Mouse (Mus musculus) heart, embryonic 10.5 days (tissue): ENCODE results near the gene Methig1. TPM values are rescaled to one million over a fixed set of nuclear protein-coding genes. Genes with fewer than 3 reads are reported as not detected.
A peak's percentile ranks its signal among the peaks of the same experiment; 100 is the strongest.
"Not testable (repeated sequence)": the region's sequence is repeated elsewhere in the genome, so short reads cannot be mapped to it uniquely, and the experiment has no call there.

Experiments used
- DNase-seq: peaks from one replicate; pipeline ENCODE4 v3.0.0-alpha.2; 2017; ENCODE audit warnings: low spot score
- H3K27ac ChIP-seq: fragments of 300-500 bp; sonication (generic); 2 replicates; pipeline ENCODE4 v1.5.1; 2016; ENCODE audit warnings: mild to moderate bottlenecking
- H3K27me3 ChIP-seq: fragments of 300-500 bp; sonication (generic); 2 replicates; pipeline ENCODE4 v1.6.1; 2016; ENCODE audit warnings: mild to moderate bottlenecking; ENCODE audit not compliant: poor library complexity, insufficient read depth, severe bottlenecking
- H3K36me3 ChIP-seq: fragments of 300-500 bp; sonication (generic); 2 replicates; pipeline ENCODE4 v1.6.1; 2016; ENCODE audit warnings: mild to moderate bottlenecking, moderate library complexity
- H3K4me1 ChIP-seq: fragments of 300-500 bp; sonication (generic); 2 replicates; pipeline ENCODE4 v1.6.1; 2016; ENCODE audit warnings: mild to moderate bottlenecking
- H3K4me3 ChIP-seq: fragments of 300-500 bp; sonication (generic); 2 replicates; pipeline ENCODE4 v1.5.1; 2016; ENCODE audit warnings: mild to moderate bottlenecking, moderate library complexity
- H3K9me3 ChIP-seq: fragments of 300-500 bp; sonication (generic); 2 replicates; pipeline ENCODE4 v1.6.1; 2016; ENCODE audit warnings: mild to moderate bottlenecking, moderate library complexity
- WGBS: fragments of 180-500 bp; shearing (Covaris S2); methylation state at CpG from one replicate; pipeline ENCODE4 v1.1.7; 2016; 5-methylcytosine and 5-hydroxymethylcytosine counted together
- polyA plus RNA-seq: library from polyadenylated mRNA; unstranded; fragments of >200 nt; fragmentation: Nextera tagmentation; extraction: Ambion mirVana; gene quantifications from 2 replicates; pipeline ENCODE4 v1.2.1, GENCODE M21; 2016

Methig1 gene
- 0.33 TPM in 1 of 2 replicates, not detected in the other for polyA plus RNA-seq

DNA sequence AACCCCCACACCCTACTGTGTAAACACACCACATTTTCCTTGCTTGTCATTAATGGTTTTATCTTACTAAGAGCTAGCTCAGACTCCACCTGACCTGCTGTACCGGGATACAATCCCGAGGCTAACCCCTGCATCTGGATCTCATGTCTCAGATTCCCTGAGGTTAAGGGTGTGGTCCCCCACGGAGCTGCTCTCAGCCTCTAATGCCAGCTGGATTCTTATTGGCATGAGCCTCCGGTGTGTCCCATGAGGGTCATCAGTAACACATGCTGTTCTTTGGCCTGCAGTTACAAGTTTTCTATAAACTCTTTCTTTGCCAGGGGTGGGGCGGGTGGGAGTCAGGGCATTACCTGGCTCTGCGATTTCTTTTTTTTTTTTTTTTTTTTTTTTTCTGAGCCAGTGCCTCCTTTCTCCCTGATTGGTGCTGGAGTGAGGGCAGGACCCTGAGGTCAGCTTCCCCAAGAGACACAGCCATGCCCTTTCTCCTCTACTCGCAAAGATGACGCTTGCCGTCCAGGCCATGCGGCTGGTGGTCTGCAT lies at the start of gene Methig1, which contains the start of gene Mettl7a2:
Gene Methig1 (plus strand): TSS at position 439 of the 540 bp plus-strand sequence.
Gene Mettl7a2 (plus strand): TSS at position 490 of the 540 bp plus-strand sequence.
- H3K9me3 ChIP-seq, result no peaks in the 10 kb centered on the region
- no peak within 1 kb of the TSS for H3K27ac ChIP-seq
- DNase-seq, result no peak
- WGBS, result 82% methylated on average over 10 of the region's 10 CpGs
- H3K36me3 ChIP-seq, result no peaks in the 10 kb centered on the region
- H3K27me3 ChIP-seq, result no peaks in the 10 kb centered on the region; the same call in 1 of the 2 replicates
- H3K4me1 ChIP-seq, result peaks cover 25% of the 10 kb centered on the region
- no peak within 1 kb of the TSS for H3K4me3 ChIP-seq

- no peak for DNase-seq
- H3K27ac ChIP-seq, result no peak overlapping the region
- H3K4me1 ChIP-seq, result peaks cover 6% of the 10 kb centered on the region; the same call in 1 of the 2 replicates
- H3K4me3 ChIP-seq, result peak overlapping the region; percentile 63; the same call in 1 of the 2 replicates
- H3K36me3 ChIP-seq, result no peaks in the 10 kb centered on the region
- 61% methylated on average over 8 of the region's 8 CpGs for WGBS
- no peaks in the 10 kb centered on the region for H3K9me3 ChIP-seq
- H3K27me3 ChIP-seq, result peaks cover 12% of the 10 kb centered on the region
These were observed 49.4 kb upstream of the Methig1 start for GRCm38 (mm10) chr15:100303428-100304018.

- no peaks in the 10 kb centered on the region for H3K36me3 ChIP-seq
- peak within 1 kb of the TSS; percentile 86 for H3K27ac ChIP-seq
- 4% methylated on average over 24 of the region's 30 CpGs for whole genome bisulfite sequencing
These were observed 48.6 kb upstream of the Methig1 start, which contains the start of gene Mettl7a1 for GRCm38 (mm10) chr15:100304019-100304991. TSS of gene Mettl7a1 (plus strand) at chr15:100304140.

GRCm38 (mm10) chr15:100306201-100306600 lies 46.7 kb upstream of the Methig1 start:
- Histone ChIP-seq H3K27me3 (no peaks in the 10 kb centered on the region), H3K4me3 (no peak overlapping the region), H3K27ac (no peak overlapping the region), H3K36me3 (no peaks in the 10 kb centered on the region), H3K4me1 (no peaks in the 10 kb centered on the region; the same call in 1 of the 2 replicates), H3K9me3 (no peaks in the 10 kb centered on the region)
- no peak for DNase-seq
- WGBS, result 72% methylated on average over 2 of the region's 2 CpGs

More at GRCm38 (mm10) chr15:100304019-100304991, 48.6 kb upstream of the Methig1 start, which contains the start of gene Mettl7a1:
- DNase-seq, result no peak
- H3K9me3 ChIP-seq, result no peaks in the 10 kb centered on the region
- peaks cover 8% of the 10 kb centered on the region; the same call in 1 of the 2 replicates for H3K27me3 ChIP-seq
- peaks cover 6% of the 10 kb centered on the region; the same call in 1 of the 2 replicates for H3K4me1 ChIP-seq
- peak within 1 kb of the TSS; percentile 63 for H3K4me3 ChIP-seq

GRCm38 (mm10) chr15:100307438-100308096 lies 45.4 kb upstream of the Methig1 start:
- H3K27me3 ChIP-seq, H3K4me1 ChIP-seq, H3K9me3 ChIP-seq, DNase-seq, H3K27ac ChIP-seq, H3K4me3 ChIP-seq, H3K36me3 ChIP-seq: not testable (repeated sequence)
- WGBS, result 50% methylated on average over 11 of the region's 11 CpGs

- Histone ChIP-seq H3K27ac (no peak overlapping the region), H3K4me1 (no peaks in the 10 kb centered on the region), H3K27me3 (no peaks in the 10 kb centered on the region), H3K36me3 (peaks cover 8% of the 10 kb centered on the region; the same call in 1 of the 2 replicates), H3K4me3 (no peak overlapping the region), H3K9me3 (no peaks in the 10 kb centered on the region)
- 77% methylated on average over 2 of the region's 2 CpGs for whole genome bisulfite sequencing
- DNase-seq, result no peak
These were observed 40.6 kb upstream of the Methig1 start for GRCm38 (mm10) chr15:100312346-100312745.

GRCm38 (mm10) chr15:100314448-100315145 lies 38.4 kb upstream of the Methig1 start:
- Histone ChIP-seq H3K36me3 (peaks cover 8% of the 10 kb centered on the region; the same call in 1 of the 2 replicates), H3K4me1 (0 out of 2 replicates have a peak, but pooled peaks cover 3% of the 10 kb centered on the region), H3K4me3 (no peak overlapping the region), H3K27me3 (no peaks in the 10 kb centered on the region), H3K27ac (no peak overlapping the region), H3K9me3 (no peaks in the 10 kb centered on the region)
- DNase-seq, result no peak
- WGBS, result 85% methylated on average over 5 of the region's 5 CpGs

GRCm38 (mm10) chr15:100318014-100318671 lies 34.8 kb upstream of the Methig1 start:
- not testable (repeated sequence) for H3K4me3 ChIP-seq, DNase-seq, H3K9me3 ChIP-seq, H3K36me3 ChIP-seq, H3K27ac ChIP-seq, H3K27me3 ChIP-seq, H3K4me1 ChIP-seq
- 66% methylated on average over 4 of the region's 4 CpGs for WGBS

DNA sequence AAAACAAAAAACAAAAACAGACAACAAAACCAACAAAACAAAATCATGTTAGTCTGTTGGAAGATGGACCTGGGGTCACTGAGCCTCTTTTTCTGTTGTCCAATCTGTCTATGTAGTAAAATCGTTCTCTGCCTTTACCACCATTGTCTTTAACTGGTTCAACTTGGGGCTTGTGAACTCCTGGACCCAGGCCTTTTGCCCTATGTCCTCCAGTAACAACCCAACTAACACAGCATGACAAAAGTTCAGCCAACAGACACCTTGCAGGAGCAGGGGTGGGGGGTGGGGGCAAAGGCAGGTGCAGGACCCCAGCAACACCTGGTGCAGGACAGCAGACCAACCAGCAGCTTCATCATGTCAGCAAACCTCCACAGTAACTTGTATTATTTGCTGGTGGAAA lies 33.1 kb upstream of the Methig1 start:
- no peak overlapping the region for H3K27ac ChIP-seq
- WGBS, result 86% methylated on average over 1 of the region's 1 CpGs
- no peak for DNase-seq

GRCm38 (mm10) chr15:100320295-100320905 lies 32.5 kb upstream of the Methig1 start:
- no peak overlapping the region for H3K4me3 ChIP-seq
- DNase-seq, result no peak
- no peaks in the 10 kb centered on the region for H3K36me3 ChIP-seq
- no peaks in the 10 kb centered on the region for H3K27me3 ChIP-seq
- H3K4me1 ChIP-seq, result 0 out of 2 replicates have a peak, but pooled peaks cover 3% of the 10 kb centered on the region
- WGBS, result 69% methylated on average over 9 of the region's 9 CpGs
- H3K9me3 ChIP-seq, result no peaks in the 10 kb centered on the region
- H3K27ac ChIP-seq, result no peak overlapping the region

More for the DNA sequence above, 33.1 kb upstream of the Methig1 start:
- no peaks in the 10 kb centered on the region for H3K9me3 ChIP-seq
- H3K4me1 ChIP-seq, result 0 out of 2 replicates have a peak, but pooled peaks cover 3% of the 10 kb centered on the region
- no peaks in the 10 kb centered on the region for H3K36me3 ChIP-seq
- no peaks in the 10 kb centered on the region for H3K27me3 ChIP-seq
- H3K4me3 ChIP-seq, result no peak overlapping the region

- Histone ChIP-seq H3K27me3 (no peaks in the 10 kb centered on the region), H3K36me3 (no peaks in the 10 kb centered on the region), H3K27ac (no peak overlapping the region), H3K9me3 (no peaks in the 10 kb centered on the region), H3K4me3 (no peak overlapping the region), H3K4me1 (0 out of 2 replicates have a peak, but pooled peaks cover 3% of the 10 kb centered on the region)
- DNase-seq, result no peak
- WGBS, result 44% methylated on average over 5 of the region's 5 CpGs
These were observed 31.8 kb upstream of the Methig1 start for GRCm38 (mm10) chr15:100321134-100321533.
